Mouse (Mus musculus) forebrain, embryonic 12.5 days (tissue): Measurements from ENCODE around the gene 3110009E18Rik. TPM values are rescaled to one million over a fixed set of nuclear protein-coding genes. Genes with fewer than 3 reads are reported as not detected.
A peak's percentile ranks its signal among the peaks of the same experiment; 100 is the strongest.

Source experiments
- ATAC-seq: fragments of 200-750 bp; cut with Nextera tagmentation; 2 replicates; pipeline ENCODE4 v1.8.0; 2017; ENCODE audit warnings: moderate TSS enrichment; ENCODE audit not compliant: low FRiP score
- H3K27ac ChIP-seq: fragments of 300-500 bp; sonication (generic); 2 replicates; pipeline ENCODE4 v1.5.1; 2016; ENCODE audit warnings: mild to moderate bottlenecking
- H3K27me3 ChIP-seq: fragments of 300-500 bp; sonication (generic); 2 replicates; pipeline ENCODE4 v1.6.1; 2016; ENCODE audit warnings: mild to moderate bottlenecking
- H3K36me3 ChIP-seq: fragments of 300-500 bp; sonication (generic); replicated peaks from 2 replicates; pipeline ENCODE4 v1.6.1; 2016; ENCODE audit warnings: mild to moderate bottlenecking
- H3K4me1 ChIP-seq: fragments of 300-500 bp; sonication (generic); 2 replicates; pipeline ENCODE4 v1.6.1; 2016
- H3K4me2 ChIP-seq: fragments of 300-500 bp; sonication (generic); 2 replicates; pipeline ENCODE4 v1.6.1; 2016; ENCODE audit warnings: mild to moderate bottlenecking, moderate library complexity
- H3K4me3 ChIP-seq: fragments of 300-500 bp; sonication (generic); replicated peaks from 2 replicates; pipeline ENCODE4 v1.5.1; 2016; ENCODE audit warnings: mild to moderate bottlenecking
- H3K9ac ChIP-seq: fragments of 300-500 bp; sonication (generic); 2 replicates; pipeline ENCODE4 v1.6.1; 2016; ENCODE audit warnings: mild to moderate bottlenecking
- H3K9me3 ChIP-seq: fragments of 300-500 bp; sonication (generic); 2 replicates; pipeline ENCODE4 v1.6.1; 2016
- WGBS: fragments of 180-500 bp; shearing (Covaris S2); methylation state at CpG from one replicate; pipeline ENCODE4 v1.1.7; 2016; 5-methylcytosine and 5-hydroxymethylcytosine counted together
- polyA plus RNA-seq: library from polyadenylated mRNA; unstranded; fragments of >200 nt; fragmentation: Nextera tagmentation; extraction: Ambion mirVana; gene quantifications from 2 replicates; pipeline ENCODE4 v1.2.1, GENCODE M21; 2016

Gene 3110009E18Rik
- 23.7 and 30.2 TPM in 2 replicates for polyA plus RNA-seq

DNA sequence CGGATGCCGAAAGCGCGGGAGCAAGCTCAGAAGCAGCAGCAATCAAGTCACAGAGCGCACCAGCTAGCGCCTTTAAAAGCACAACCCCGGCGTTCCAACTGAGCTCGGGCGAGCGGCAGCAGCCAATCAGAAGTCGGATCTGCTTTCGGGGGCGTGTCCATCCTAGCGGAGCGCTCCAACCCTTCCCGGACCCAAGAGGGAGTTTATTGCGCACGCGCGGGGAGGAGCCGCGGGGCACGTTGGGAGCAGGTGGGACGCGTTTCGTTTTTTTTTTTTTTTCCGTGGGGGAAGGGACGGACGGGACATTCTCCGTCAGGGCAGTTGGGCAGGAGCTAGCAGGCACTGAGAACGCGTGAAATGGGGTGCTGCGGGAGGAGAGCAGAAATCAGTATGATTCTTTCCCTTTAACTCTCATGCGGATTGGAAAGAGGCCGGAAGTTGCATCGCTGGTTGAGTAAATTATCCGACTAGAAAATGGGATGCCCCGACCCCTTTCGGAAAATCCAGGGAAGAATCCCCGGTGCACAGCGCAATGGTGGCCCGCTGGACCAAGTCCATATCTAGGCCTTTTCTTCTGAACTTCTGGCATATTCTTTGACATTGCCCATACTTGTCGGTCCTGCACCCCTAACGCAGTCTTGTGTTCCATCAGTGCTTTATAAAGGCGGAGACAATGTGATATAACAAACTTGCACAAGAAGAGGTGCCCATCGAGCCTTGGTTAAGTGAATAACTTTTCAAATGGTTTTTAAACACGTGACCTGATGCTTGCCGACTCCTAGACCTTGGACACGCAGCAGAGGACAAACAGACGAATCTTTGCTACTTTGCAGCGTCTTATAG lies at the start of gene 3110009E18Rik, which contains the start of gene Dbi:
Gene 3110009E18Rik (plus strand): TSS at position 219 of the 843 bp plus-strand sequence.
Gene Dbi (minus strand): TSS at position 110 of the 843 bp plus-strand sequence.
- Histone ChIP-seq H3K27ac (peak within 1 kb of the TSS; percentile 92), H3K36me3 (peaks cover 6% of the 10 kb centered on the region; the same call in 1 of the 2 replicates), H3K4me3 (peak within 1 kb of the TSS; percentile 65), H3K9ac (peak within 1 kb of the TSS; percentile 76), H3K27me3 (no peaks in the 10 kb centered on the region), H3K4me2 (peak within 1 kb of the TSS; percentile 80), H3K9me3 (no peaks in the 10 kb centered on the region), H3K4me1 (peaks cover 37% of the 10 kb centered on the region)
- 2% methylated on average over 52 of the region's 52 CpGs for WGBS
- peak; percentile 95 for ATAC-seq

DNA sequence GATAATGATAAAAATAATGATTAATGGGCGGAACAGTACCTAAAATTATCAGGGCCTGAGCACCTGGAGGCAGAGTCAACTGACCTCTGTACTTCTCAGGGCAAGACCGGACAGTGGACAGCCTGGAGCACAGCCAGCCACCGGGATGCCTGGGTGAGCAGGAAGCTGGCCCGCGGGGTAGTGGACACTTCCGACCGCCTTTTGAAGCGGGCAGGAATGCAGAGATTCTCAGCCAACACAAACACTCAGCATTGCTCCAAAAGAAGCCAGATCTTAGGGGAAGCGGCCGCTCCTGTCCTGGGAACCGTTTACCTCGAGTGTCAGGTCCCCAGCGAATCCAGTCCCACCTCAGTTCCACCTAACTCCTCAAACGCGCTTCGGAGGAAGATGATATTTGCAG lies 48.1 kb upstream of the 3110009E18Rik start:
- H3K9ac ChIP-seq, result peak overlapping the region; percentile 49; the same call in 1 of the 2 replicates
- peak overlapping the region; percentile 42 for H3K4me3 ChIP-seq
- no peak for ATAC-seq
- peaks cover 21% of the 10 kb centered on the region for H3K4me1 ChIP-seq
- H3K27ac ChIP-seq, result no peak overlapping the region
- no peaks in the 10 kb centered on the region for H3K36me3 ChIP-seq
- peak overlapping the region; percentile 77 for H3K4me2 ChIP-seq
- H3K9me3 ChIP-seq, result no peaks in the 10 kb centered on the region
- H3K27me3 ChIP-seq, result peaks cover 50% of the 10 kb centered on the region
- WGBS, result 19% methylated on average over 16 of the region's 16 CpGs

DNA sequence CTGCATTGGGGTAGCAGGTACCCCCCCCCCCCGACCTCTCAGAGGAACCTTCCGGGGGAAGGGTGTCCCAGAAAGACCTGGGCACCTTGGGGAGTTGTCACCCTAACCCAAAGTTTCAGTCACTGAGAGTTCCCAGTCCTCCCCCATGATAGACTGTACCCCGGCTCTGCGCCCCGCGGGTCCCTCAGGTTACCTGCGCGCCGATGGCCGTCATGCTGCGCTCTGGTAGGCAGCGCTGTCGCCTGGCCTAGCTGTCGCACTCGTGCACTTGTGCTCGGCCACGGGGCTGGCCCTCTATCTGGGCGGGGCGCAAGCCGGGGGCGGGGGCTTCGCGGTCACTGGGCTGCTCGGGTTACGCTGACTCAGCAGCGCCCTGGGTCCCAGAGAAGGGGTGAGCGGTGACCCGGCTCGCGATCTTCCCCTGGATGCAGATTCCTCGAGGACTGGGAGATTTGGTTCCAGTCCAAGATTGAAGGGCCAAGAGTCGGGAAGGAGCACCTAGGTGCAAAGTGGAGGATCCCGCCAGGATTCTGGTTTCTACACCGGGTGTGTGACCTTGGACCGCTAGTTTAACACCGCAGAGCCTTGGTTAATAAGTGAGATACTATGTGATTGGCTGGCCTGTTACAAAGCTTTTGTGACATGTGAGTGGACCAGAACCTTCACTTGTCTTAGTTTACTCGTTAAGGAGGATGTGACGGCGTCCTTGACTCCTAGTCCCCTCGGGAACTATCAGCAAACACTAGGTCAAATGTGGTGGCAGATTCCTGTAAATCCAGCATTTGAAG lies 47.3 kb upstream of the 3110009E18Rik start, which contains the start of gene Tmem37:
Gene Tmem37 (minus strand): TSS at position 556 of the 788 bp plus-strand sequence.
- Histone ChIP-seq H3K4me2 (peak within 1 kb of the TSS; percentile 77), H3K27ac (no peak within 1 kb of the TSS), H3K4me1 (peaks cover 23% of the 10 kb centered on the region), H3K9ac (peak within 1 kb of the TSS; percentile 49), H3K27me3 (peaks cover 50% of the 10 kb centered on the region), H3K4me3 (peak within 1 kb of the TSS; percentile 42), H3K36me3 (no peaks in the 10 kb centered on the region), H3K9me3 (no peaks in the 10 kb centered on the region)
- 2% methylated on average over 40 of the region's 40 CpGs for WGBS
- ATAC-seq, result peak; percentile 75

DNA sequence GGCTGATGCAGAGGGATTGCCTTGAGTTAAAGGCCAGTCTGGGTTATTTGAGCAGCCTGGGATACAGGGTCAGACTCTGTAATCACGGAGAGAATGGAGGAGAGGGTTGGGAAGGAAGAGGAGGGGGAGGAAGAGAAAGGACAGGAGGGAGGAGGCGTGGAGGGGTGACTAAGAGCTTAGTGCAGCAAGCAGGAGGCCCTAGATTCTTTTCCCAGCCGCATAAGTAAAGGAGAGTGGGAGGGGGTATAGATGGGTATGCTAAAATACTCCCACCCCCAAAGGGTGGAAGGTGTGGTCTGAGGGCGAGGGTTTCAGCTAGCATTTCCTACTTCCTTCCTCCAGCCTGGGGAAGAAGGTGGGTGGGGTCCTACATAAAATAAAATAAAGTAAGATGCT lies 46.7 kb upstream of the 3110009E18Rik start:
- Histone ChIP-seq H3K27ac (no peak overlapping the region), H3K9ac (no peak overlapping the region), H3K36me3 (no peaks in the 10 kb centered on the region), H3K9me3 (no peaks in the 10 kb centered on the region), H3K4me3 (peak overlapping the region; percentile 42), H3K4me1 (peaks cover 23% of the 10 kb centered on the region), H3K27me3 (peaks cover 50% of the 10 kb centered on the region), H3K4me2 (peak overlapping the region; percentile 77; the same call in 1 of the 2 replicates)
- ATAC-seq, result no peak
- WGBS, result 17% methylated on average over 4 of the region's 4 CpGs

DNA sequence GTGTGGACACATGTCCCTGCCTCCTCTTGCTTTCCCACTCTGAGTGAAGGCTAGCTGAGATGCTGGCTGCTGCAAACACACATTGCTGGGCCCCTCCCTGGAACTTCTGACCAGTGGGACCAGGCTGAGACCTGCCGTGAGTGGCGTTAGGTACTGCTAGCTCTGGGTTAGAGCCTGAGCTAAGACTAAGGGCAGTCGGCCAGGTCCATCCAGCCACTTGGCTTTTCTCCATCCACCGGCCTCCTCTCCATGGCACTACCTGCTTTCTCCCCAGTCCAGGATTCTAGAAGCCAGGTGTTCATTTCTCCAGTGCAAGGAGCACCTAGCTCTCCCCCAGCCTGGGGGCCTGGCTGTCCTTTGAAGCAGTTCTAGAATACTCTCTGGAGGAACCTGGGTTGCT lies 46.1 kb upstream of the 3110009E18Rik start:
- H3K27ac ChIP-seq, result no peak overlapping the region
- WGBS, result 78% methylated on average over 4 of the region's 4 CpGs
- ATAC-seq, result no peak
- H3K4me3 ChIP-seq, result no peak overlapping the region
- H3K4me2 ChIP-seq, result no peak overlapping the region
- H3K27me3 ChIP-seq, result peaks cover 50% of the 10 kb centered on the region
- no peaks in the 10 kb centered on the region for H3K36me3 ChIP-seq
- no peak overlapping the region for H3K9ac ChIP-seq
- peaks cover 23% of the 10 kb centered on the region for H3K4me1 ChIP-seq
- no peaks in the 10 kb centered on the region for H3K9me3 ChIP-seq

DNA sequence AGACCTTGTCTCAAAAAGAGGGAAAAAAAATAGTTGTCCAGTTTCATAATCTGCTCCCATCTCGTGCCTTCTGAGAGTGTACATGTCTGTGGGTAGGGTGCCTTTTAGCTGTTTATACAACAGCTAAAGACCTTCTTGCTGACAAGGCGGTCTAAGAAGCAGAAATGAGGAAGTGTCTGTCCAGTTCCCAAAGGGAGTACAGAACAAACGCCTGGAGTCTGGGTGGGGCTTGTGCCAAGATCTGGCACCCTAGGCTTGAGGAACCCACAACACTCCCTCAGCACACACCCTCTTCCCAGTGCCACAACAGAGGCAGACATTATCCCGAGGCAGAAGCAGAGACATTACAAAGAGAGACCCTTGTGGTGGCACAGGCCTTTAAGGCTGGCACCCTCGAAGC lies 45.5 kb upstream of the 3110009E18Rik start:
- H3K9me3 ChIP-seq, result no peaks in the 10 kb centered on the region
- no peak for ATAC-seq
- no peak overlapping the region for H3K4me2 ChIP-seq
- H3K27me3 ChIP-seq, result peaks cover 50% of the 10 kb centered on the region
- H3K27ac ChIP-seq, result no peak overlapping the region
- 84% methylated on average over 5 of the region's 5 CpGs for WGBS
- no peaks in the 10 kb centered on the region for H3K36me3 ChIP-seq
- H3K9ac ChIP-seq, result no peak overlapping the region
- no peak overlapping the region for H3K4me3 ChIP-seq
- H3K4me1 ChIP-seq, result peaks cover 23% of the 10 kb centered on the region

DNA sequence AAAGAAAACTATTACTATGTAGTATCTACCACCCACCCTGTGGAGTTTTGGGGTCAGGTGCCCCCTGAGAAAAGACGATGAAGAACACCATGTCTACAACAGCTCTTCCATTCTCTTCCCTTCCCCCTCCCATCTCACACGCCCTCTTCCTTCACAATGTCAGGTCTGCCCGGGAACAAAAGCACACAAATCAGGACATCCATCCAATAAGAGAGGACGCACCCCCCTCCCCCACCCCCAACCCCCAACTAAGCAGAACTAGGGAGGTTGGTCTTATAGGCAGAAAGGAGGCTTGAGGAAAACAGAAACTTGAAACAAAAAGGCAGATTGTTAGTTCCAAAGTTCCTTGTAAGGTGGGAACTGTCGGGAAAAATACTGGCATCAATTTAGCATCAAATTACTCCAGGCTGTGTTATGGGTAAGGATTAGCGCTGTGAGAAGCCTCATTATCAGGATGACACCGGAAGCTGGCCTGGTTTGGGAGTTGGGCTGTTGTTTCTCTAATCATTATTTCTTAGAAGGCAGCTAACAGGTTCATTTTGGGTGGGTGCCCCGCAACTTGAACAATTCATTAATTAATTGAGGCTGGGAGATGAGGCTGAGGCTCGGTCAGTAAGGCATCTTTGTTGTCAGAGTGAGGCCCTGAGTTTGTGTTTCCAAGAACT lies 43.1 kb upstream of the 3110009E18Rik start:
- Histone ChIP-seq H3K4me2 (no peak overlapping the region), H3K27me3 (peaks cover 34% of the 10 kb centered on the region), H3K36me3 (no peaks in the 10 kb centered on the region), H3K4me1 (peaks cover 21% of the 10 kb centered on the region), H3K9ac (no peak overlapping the region), H3K27ac (no peak overlapping the region), H3K9me3 (no peaks in the 10 kb centered on the region), H3K4me3 (no peak overlapping the region)
- WGBS, result 4% methylated on average over 9 of the region's 9 CpGs
- ATAC-seq, result peak; percentile 15; the same call in 1 of the 2 replicates

DNA sequence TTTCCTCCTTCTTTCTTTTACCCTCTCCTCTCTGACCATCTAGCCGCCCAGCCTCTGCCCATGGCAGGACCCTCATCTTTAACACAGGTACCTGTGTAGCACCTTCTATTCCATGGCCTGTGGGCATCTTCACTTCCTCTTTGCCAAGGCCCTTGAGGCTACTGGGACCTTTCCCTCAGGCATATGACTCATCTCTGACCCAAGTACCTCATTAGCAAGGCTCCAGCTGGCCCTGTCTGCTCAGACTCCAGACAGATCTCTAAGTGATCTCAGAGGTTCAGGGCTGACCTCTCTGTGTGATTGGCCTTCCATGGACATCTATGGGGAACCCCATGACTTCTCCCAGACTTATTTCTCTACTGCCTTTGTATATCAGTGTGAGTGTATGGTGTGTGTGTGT lies 40.4 kb upstream of the 3110009E18Rik start:
- H3K27ac ChIP-seq, result no peak overlapping the region
- no peaks in the 10 kb centered on the region for H3K9me3 ChIP-seq
- H3K27me3 ChIP-seq, result 0 out of 2 replicates have a peak, but pooled peaks cover 7% of the 10 kb centered on the region
- no peak overlapping the region for H3K9ac ChIP-seq
- no peaks in the 10 kb centered on the region for H3K36me3 ChIP-seq
- WGBS, result 88% methylated on average over 1 of the region's 1 CpGs
- H3K4me2 ChIP-seq, result no peak overlapping the region
- no peak overlapping the region for H3K4me3 ChIP-seq
- peaks cover 5% of the 10 kb centered on the region for H3K4me1 ChIP-seq
- ATAC-seq, result no peak

DNA sequence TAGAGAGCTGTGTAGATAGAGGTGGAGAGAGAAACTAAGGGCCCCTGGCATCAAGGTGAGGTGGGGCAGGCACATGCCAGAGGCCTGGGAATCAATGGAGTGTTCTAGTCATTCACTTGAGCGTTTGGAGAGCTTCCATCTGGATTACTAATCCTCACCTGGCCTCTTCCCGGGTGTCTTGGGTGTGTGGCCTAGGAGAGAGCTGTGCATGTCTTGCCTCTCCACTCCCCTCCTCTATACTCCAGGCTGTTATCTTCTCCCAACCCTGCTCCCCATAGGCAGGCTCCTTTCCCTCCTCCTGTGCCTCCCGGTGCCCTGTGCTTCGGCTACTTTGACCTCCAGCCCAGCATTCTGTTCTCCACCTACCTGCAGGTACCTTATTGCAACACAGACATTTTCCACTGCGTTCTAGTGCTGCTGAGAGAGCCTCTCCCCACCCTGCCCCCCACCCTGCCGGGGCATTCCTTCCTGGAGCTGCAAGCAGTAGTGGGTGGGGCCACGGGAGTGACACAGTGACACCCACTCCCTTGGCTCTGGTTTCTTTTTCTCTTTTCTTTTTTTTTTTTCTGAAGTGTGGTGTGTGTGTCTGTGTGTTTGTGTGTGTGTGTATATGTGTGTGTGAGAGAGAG lies 37.9 kb upstream of the 3110009E18Rik start:
- Histone ChIP-seq H3K9ac (no peak overlapping the region), H3K9me3 (no peaks in the 10 kb centered on the region), H3K4me2 (no peak overlapping the region), H3K4me1 (no peaks in the 10 kb centered on the region), H3K27ac (no peak overlapping the region), H3K36me3 (no peaks in the 10 kb centered on the region), H3K27me3 (peaks cover 3% of the 10 kb centered on the region; the same call in 1 of the 2 replicates), H3K4me3 (no peak overlapping the region)
- ATAC-seq, result no peak
- 29% methylated on average over 7 of the region's 7 CpGs for WGBS

DNA sequence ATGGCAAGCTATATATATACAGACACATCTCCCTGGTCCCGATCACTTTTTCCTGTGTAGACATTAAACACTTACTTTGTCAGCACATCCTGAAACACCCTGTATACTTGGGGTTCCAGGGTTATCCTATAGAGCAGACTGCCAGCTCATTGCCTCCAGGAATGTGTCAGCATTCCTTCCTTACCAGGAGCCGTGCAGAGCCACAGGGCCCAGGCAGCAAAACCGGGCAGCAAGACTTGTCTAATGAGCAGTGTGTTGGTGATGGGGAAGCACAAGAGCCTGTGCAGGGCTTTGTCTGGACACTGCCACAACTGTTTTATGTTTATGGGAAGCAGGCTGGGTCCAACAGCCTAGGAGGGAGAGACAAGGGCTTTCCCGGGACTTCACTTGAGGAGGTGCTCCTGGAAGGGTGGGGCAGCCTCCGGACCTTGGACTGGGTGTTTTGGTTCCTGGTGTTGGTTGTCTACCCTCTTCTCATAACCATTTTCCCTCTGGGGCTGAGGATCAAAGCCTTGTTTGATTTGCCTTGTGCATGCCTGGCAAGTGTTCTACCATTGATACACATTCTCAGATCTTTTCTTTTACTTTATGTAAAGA lies 37.0 kb upstream of the 3110009E18Rik start:
- H3K27ac ChIP-seq, result no peak overlapping the region
- no peak for ATAC-seq
- H3K4me3 ChIP-seq, result no peak overlapping the region
- H3K4me1 ChIP-seq, result peaks cover 2% of the 10 kb centered on the region; the same call in 1 of the 2 replicates
- H3K27me3 ChIP-seq, result peaks cover 3% of the 10 kb centered on the region; the same call in 1 of the 2 replicates
- H3K4me2 ChIP-seq, result no peak overlapping the region
- H3K9ac ChIP-seq, result no peak overlapping the region
- no peaks in the 10 kb centered on the region for H3K9me3 ChIP-seq
- whole genome bisulfite sequencing, result 58% methylated on average over 5 of the region's 5 CpGs
- no peaks in the 10 kb centered on the region for H3K36me3 ChIP-seq

DNA sequence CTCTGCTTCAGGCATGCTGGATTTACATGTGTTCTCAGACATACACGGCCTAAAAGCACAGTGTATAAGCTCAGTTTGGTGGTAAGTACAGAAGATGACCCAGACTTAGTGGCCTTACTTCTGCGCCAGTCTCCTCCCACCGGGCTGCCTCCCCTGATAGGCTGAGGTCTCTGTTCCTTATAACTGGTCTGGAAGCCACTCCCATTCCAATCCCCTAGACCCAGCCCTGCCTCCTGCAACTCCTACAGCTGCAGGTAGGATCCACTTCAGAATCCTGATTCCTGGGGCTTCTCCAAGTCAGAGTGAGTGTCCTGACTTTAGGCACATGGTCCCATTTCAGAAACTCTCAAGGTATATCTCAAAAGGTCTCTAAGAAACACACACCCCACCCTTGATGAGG lies 35.3 kb upstream of the 3110009E18Rik start:
- Histone ChIP-seq H3K9me3 (no peaks in the 10 kb centered on the region), H3K36me3 (no peaks in the 10 kb centered on the region), H3K27me3 (peaks cover 6% of the 10 kb centered on the region; the same call in 1 of the 2 replicates), H3K4me3 (no peak overlapping the region), H3K4me1 (peaks cover 6% of the 10 kb centered on the region; the same call in 1 of the 2 replicates), H3K9ac (no peak overlapping the region), H3K27ac (no peak overlapping the region), H3K4me2 (no peak overlapping the region)
- no peak for ATAC-seq
- WGBS, result 72% methylated on average over 3 of the region's 3 CpGs
